Mouse (Mus musculus): ENCODE results near the gene Mre11a.

Mre11a gene

DNA sequence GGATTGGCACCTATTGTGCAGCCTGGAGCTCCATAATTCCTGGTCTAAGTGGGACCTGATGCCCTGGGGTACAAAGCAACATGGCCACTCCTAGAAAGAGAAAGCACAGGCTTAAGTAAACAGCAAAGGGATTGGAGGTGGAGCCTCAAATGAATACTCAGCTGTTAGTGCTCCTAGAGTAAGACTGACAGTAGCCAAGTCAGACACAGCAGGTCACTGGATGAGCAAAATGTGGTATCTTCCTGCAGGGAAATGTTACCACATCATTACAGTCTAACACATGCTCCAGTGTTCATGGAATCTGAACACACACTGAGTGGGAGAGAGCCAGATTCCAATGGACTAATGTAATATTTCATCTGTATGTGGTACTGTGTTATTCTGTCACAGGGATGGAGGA is 36.9 kb downstream of the Mre11a start:
- DNase-seq (ENCODE audit: low spot score in 2 of 2): no peak

DNA sequence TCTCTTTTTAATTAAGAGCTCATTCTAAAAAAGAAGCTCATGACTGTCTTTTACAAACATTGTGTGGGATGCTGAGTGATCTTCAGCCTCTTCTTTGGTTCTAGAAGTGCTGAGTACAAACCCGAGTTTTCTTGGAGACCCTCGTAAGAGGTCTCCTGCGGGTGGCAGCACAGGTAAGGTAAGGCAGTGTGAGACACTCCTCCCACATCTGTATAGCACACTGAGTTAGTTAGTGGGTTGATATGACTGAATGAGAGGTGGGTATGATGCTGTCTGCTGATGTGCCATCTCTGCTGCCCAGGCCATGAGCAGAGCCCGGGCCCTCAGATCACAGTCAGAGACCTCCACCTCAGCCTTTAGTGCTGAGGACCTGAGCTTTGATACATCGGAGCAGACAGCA is 40.4 kb downstream of the Mre11a start:
- no peak for DNase-seq (ENCODE audit: low spot score in 2 of 2)

DNA sequence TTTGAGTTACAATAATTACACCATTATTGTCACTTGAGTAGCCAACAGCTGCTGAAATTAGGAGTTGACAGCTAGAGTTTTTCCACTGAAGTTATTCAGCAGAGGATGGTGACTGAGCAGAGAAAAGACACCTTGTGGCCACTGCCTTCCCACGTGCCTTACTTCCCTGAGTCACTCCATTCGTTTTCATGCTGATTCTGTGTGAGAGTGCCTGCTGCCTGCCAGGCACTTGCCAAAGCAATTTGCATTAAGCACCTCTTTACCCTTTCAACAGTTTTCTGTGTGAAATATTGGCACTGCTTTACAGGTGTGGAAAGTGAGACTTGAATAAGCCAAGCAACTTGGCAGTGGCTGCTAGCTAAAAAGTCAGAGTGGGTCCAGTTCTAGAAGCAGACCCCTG is 43.4 kb downstream of the Mre11a start:
- peak in 1 of 2 experiments; percentile 16 for DNase-seq (ENCODE audit: low spot score in 2 of 2)

DNA sequence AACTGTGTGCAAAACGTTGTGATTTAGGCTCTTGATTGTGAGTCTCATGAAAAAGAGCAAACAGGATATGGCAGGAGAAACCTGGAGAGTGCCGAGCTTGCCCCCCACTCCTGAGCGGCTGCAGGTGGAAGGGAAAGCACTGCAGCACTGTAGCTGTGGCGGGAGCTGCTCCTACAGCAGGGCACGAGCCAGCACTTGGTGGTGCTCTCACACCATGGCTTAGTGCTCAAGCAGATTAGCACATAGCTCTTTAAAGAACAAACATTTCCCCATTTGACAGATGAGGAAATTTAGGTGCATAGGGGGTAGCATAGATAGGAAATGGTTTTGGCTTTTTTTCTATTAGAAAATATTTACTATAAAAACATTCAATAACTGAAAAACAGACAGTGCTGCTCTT is 47.6 kb downstream of the Mre11a start:
- no peak for DNase-seq (ENCODE audit: low spot score in 2 of 2)

DNA sequence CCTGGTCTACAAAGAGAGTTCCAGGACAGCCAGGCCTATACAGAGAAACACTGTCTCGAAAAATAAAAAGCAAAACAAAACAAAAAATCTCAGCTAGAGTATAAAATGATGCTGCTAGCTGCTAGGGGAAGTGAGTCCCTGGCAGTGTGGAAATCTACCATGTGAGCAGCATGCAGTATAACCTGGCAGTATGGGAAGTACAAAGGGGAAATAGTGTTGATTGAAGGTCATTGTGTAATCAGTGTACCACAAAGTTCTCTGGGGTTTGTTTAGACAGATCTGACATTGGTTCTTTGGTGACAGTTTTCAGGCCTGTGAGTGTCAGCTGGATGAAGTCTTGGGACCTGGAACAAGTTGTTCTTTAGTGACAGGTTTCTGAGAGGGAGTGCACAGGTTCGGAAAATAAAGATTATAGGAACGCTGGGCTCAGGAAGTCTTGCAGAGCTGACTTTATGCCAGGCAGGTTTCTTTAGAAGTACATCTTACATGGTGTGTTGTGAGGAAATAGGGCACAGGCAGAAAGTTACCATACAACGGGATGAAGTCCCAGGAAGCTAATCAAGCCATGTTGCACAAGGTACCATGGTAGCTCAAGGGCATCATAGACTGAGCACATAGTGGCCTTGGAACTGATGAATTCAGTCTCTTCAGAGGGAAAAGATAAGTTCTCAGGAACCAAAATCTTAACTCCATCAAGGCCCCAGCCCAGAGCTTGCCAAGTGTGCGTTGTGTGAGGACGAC is 51.1 kb downstream of the Mre11a start:
- DNase-seq (ENCODE audit: low spot score in 2 of 2): no peak

DNA sequence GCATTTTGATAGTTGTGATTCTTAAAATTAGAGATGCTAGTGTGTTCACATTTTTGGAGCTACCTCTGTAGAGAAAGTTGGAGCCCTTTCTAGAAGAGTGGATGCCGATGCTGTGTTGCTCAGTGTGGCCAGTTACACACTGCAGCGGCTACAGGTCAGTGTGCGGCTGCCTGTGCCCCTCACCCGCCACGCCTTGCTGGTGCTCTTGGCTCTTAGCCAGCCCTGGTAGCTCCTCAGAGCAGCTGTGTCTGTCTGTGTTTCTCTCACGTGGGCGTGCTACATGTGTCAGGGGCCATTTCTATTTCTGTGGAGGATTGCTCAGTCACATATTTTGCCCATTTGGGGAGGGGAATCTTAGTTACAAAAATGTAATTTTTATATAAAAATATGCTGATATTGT is 55.1 kb downstream of the Mre11a start:
- DNase-seq (ENCODE audit: low spot score in 2 of 2): peak in 1 of 2 experiments; percentile 26

DNA sequence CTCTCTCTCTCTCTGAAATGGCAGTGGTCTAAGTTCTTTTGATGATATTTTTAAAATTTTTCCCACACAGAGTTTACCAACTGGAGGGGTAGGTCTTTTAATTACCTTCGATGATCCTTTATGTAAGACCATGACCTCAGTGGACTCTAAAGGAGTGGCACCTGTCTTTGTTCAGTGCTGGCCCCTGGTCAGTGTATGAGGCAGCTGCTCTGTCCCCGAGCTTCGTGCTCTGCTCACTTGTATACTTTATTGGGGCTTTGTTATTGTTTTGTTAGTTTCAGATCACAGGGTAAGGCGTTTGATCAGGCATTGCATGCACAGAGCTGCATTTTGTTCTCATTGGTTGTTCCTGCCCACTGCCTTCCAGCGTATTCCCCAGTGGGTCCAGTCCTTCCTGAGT is 55.5 kb downstream of the Mre11a start:
- DNase-seq (ENCODE audit: low spot score in 2 of 2): no peak

DNA sequence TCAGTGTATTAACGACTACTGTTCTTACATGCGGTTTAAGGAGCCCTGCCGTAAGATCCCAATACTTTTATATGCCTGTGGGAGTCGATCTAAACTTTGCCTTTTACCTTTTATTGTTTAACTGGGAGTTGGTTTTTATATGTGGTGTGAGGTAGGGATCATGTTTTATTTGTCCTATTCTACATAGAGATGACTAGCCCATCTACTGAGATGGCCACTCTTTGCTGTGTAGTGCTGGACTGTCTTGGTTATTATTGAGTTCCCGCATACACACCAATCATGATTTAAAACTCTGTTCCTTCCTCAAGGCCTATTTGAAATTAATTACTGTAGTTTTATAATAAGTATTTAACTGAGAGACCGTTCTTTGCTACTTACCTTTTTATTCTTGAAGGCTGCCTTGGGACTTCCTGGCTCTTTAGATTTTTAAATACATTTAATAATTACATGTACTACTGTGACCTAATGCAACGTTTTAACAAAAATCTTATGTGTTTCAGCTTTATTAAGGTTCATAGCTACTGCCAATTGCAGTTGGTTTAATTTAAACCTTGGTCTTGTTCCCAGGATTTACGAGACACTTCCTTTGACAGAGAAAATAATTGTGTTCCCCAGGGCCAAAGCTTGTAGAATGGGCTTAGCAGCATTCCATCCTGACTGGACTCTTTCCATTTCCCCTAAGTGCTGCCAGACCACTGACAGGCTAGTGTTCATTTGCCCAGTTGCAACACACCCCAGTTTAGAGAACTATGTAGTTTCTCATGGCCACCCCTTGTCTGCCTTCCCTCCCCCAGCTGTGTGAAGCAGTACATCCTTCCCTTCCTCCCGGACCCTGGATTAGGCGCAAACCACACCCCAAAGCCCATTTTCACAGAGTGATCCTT is 57.7 kb downstream of the Mre11a start:
- DNase-seq (ENCODE audit: low spot score in 2 of 2): no peak

DNA sequence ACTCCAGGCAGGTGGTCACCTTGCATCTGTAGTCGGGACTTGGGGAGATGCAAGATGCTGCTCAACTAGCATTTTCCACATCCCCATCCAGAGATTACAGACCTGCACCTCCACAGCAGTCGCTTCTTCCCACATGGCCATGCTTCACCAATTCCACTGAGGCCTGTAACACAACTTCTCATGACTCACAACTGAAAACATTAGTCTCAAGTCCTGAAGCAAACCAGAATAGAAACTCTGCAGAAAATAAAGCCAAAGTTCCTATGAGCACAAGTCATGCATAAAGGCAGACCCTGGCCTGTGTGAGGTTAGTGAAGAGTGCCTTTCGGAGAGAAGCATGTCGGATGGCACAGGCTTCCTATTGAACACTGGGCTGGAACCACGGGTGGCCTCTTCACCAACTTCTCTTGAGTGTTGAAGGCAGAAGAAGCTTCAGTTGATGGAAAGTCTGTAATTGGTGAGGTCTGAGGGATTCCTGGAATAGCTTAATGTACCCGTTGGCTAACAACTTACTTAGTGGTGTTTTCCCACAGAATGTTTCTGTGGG is 58.9 kb downstream of the Mre11a start:
- no peak for DNase-seq (ENCODE audit: low spot score in 2 of 2)

DNA sequence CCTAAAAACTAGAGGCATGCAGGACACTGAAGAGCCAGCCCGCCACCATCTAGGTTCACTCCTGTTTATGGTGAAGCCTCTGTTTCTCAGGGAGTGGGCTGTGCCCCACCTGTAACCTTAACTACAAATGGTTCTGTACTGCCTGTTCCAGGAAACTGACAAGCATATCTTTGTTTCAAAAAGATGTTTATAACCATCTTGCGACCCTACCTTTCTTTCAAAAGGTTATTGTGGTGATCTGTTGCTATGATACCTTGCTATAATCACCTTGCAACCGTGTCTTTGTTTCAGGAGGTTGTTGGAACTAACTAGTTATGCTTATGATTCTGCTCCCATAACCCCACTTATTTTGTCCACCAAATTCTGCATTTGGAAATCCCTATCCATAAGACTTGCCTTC is 59.4 kb downstream of the Mre11a start:
- no peak for DNase-seq (ENCODE audit: low spot score in 2 of 2)

DNA sequence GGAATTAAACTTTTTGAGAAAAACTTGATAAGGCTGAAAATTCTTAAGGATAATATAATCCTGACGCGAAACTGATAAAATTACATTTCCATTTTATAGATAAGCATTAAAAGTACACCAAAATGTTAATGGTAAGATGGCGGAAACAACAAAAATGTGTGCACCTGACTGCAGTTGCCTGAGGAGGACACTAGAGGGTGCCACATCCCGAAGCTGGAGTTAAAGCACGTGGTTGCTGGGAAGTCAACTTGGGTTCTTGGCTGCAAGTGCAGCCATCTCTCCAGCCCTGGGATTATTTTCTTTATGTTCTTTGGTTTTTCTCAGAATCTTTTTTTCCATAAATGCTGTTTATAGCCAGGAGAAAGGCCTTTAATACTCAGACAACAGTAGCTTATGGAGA is 62.0 kb downstream of the Mre11a start:
- DNase-seq (ENCODE audit: low spot score in 2 of 2): no peak

DNA sequence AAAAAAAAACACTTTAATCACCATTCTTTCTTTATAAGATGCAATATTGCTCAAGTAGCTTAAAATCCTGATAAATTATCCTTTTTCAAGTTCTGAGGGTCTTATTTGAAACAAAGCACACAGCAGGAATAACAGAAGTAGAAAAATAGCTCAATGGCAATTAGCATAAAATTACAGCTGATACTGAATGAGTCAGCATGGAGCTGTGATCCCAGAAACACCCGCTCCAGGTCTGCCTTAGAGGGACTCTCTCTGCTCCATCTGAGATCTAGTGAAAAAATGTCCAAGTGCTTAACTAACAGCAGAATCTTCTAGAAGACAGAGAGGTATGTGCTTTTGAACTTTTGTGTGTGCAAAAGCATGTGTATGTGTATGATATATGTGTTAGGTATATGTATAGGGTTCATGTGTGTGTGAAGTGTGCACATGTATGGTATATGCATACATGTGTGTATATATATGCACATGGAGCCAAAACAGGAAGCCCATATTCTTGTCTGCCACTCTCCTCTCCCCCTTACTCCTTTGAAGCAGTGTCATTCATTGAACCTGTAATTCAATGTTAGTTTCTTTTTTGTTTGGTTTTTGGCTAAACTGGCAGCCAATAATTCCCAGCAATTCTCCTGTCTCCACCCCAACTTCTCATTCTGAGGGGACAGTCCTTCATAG is 63.9 kb downstream of the Mre11a start:
- DNase-seq (ENCODE audit: low spot score in 2 of 2): no peak

DNA sequence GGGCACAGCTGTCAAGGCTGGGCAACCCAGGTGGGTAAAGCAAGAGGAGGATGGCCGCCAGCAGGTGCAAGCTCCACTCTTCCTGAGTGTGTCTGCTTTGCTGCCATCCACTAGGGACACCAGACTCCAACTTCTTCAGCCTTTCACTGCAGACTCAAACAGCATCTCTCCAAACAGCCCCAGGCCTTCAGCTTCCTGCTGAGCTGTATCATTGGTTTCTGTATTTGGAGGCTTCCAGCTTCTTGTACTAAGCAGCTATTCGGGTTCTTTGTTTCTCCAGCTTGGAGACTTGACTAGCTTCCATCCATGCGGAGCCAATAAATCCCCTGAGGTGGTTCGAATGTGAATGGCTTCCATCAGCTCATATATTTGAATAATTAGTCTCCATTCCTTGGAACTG is 70.1 kb downstream of the Mre11a start:
- no peak for DNase-seq (ENCODE audit: low spot score in 2 of 2)

DNA sequence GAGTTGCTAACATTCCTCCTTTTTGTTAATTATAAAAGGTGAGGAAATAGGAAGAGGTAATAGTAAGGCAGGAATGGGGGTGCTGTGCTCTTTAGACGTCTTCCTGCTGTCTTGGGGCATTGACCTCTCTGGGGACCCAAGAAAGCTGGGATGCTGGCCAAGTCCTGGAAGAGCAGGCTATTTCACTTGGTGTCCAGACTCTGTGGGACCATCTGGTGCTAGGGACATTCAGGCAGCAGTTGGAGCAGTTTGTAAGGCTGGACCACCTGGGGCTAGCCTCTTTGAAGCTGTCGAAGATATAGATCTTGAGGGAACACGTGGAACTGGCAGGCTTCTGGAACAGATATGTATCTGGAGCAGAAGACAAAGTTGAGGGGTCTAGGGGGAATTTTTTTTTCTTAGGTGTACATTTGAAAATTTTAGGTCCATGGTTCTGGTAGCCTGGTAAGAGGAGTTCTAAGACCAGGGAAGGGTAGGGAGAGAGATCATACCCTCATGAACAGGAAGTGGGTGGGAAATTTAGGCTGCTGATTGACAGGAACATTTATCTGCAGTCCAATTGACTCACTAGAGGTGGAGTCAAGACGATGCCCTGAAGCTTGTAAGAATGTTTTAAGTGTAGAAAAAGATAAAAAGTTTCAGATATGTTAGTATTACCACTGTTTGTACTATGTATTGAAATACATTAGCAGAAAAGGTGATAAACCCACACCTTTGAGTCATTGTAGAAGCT is 72.6 kb downstream of the Mre11a start:
- DNase-seq (ENCODE audit: low spot score in 2 of 2): no peak

DNA sequence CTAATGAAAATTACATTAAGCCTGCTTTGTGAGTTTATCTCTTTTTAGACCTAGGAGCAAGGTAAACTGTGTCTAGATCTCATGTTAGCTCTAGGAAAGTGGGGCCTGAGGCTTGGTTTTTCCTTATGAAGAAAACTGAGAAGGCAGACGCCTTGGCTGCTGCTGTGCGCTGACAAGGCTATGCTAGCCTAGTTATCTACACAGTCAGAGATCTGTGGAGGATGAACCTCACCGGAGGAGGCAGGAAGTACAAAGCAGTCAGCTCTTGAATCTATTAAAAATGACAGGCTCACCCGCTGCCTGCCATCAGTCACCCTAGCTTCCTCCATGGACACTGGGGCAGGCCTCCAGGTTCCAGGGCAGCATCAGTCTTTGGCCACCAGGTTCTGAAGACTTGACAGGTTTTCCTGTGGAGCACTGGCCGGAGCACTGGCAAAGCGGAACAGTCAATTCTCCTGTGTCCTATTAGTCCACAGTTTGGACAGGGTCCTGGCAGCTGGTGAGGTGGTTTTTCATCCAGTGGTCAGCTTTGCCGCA is 73.8 kb downstream of the Mre11a start:
- no peak for DNase-seq (ENCODE audit: low spot score in 2 of 2)

DNA sequence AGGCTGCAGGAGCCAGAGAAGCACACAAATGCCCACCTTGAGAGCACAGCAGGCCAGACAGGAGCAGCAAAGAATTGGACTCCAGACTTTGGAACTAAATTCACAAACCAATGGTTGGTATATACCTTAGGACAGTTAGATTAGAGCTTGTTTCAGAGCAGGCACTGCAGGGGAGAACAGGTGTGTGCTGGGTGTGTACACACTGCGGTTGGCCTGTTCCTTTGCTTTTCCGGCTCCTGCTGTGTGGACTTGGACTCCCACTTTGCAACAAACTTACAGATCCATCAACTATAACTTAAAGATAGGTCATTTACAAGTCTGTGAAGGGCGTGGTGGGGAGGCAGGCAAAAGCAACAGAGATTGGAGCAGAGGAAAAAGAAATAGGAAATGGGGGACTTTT is 74.3 kb downstream of the Mre11a start:
- DNase-seq (ENCODE audit: low spot score in 2 of 2): no peak

DNA sequence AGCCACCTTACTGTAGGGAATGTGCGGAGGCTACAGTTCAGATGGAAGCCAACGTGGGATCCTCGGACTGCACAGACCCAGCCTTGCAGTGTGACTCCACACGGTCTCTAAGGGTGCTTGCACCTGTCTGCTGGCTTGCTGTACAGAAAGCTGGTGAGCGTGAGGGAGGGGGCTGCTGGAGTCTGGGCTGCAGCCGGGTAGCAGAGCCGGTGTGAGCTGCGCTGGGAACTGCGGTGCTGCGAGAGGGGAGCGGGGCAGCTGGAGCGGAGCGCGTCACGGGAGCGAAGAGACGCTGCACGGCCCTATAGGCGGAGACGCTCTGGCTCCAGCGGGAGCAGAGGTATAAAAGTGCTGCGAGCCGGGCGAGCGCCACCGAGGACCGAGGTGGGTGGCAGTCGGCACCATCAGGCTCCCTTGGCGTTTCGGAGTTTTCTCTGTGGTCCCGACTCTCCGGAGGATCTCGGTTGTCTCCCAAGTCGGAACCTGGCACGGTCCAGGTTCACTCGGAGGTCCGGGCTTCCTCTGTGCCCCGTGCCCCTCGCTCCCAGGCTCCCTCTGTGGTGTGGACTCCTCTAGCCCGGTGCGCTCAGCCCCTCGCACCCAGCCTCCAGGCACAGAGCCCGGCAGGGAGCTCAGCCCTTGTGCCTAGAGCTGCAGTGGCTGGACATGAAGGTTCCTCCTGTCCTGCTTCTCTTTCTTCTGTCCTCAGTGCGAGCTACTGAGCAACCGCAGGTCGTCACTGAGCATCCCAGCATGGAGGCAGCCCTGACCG is 75.6 kb downstream of the Mre11a start, which contains the start of gene Gpr83:
TSS of gene Gpr83 (plus strand) at position 343 of the 772 bp plus-strand sequence.
- DNase-seq (ENCODE audit: low spot score in 2 of 2): peak; percentile 66 to 71

DNA sequence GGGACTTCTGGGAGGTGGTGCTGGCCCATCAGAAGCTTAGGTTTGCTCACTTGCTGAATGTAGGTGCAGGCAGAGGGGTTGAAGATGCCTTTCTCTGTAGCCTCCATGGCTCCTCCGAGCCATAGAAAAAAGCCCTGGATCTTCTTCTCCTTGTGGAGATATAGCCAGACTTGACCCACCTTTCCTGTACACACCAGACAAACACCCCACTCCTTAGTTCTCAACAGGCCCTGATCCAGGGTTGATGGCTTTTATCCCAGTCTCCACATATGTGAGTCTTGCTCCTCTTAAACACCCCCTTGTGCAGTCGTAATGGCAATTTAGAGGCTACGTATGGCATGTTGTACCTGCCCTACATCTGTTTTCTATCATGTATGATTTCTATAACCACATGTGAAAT is 78.7 kb downstream of the Mre11a start:
- DNase-seq (ENCODE audit: low spot score in 2 of 2): no peak

DNA sequence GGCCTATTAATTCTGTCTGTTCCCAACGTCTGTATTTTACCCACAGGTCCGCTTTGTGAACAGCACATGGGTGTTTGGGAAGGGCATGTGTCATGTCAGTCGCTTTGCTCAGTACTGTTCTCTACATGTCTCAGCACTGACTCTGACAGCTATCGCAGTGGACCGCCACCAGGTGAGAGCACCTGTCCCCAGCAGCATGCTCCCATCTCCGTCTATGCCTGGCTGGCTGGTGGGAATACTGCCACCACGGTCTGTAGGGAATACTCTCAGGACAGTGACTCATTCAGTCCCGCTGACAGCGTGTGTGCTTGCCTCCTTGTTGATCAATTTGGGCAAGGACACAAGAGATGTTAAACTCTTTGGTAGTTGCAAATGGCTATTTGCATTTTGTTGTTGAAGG is 80.3 kb downstream of the Mre11a start:
- no peak for DNase-seq (ENCODE audit: low spot score in 2 of 2)

DNA sequence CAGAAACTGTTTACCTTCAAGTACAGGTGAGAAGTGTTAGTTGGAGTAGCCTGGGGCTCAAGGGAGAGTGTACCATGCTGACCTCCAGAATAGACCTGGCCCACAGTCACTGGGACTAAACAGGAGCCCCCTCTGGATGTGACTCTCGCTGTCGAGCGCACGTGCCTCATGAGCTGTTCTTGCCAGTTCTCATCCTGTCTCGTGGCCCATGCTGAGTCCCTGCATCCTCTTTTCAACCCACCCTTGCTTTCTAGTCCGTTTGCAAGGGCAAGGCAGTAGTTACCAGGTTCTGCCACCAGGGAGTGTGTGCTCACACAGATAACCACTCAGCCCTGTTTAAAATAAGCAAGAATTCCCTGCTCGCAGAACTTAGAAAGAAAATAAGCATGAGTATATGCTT is 82.5 kb downstream of the Mre11a start:
- peak; percentile 69 to 79 for DNase-seq (ENCODE audit: low spot score in 2 of 2)

Measured in right cerebral cortex, adult 2 months (tissue).